Mouse (Mus musculus) neural tube, embryonic 11.5 days (tissue): ENCODE measurements at regions not wholly inside any gene's neighbourhood (a gene's known extent, or its start where the extent isn't known, plus 50 kb on each side); places are given as distances from the start of the nearest gene placed in this dataset.

ENCODE experiments used
- ATAC-seq: fragments of 200-750 bp; cut with Nextera tagmentation; 2 replicates; pipeline ENCODE4 v1.8.0; 2017; ENCODE audit warnings: moderate number of reproducible peaks, mild to moderate bottlenecking, moderate TSS enrichment, moderate library complexity; ENCODE audit not compliant: insufficient read depth, low FRiP score, low TSS enrichment
- DNase-seq: peaks from one replicate; pipeline ENCODE4 v3.0.0-alpha.2; 2015; ENCODE audit warnings: low spot score
- H3K27ac ChIP-seq: fragments of 300-500 bp; sonication (generic); 2 replicates; pipeline ENCODE4 v1.5.1; 2014; ENCODE audit warnings: low read depth, mild to moderate bottlenecking, low read length
- H3K27me3 ChIP-seq: fragments of 300-500 bp; sonication (generic); 2 replicates; pipeline ENCODE4 v1.6.1; 2014; ENCODE audit warnings: mild to moderate bottlenecking, low read length, mixed read lengths; ENCODE audit not compliant: control insufficient read depth, insufficient read depth
- H3K36me3 ChIP-seq: fragments of 300-500 bp; sonication (generic); 2 replicates; pipeline ENCODE4 v1.6.1; 2014; ENCODE audit warnings: mild to moderate bottlenecking, low read length, moderate library complexity, mixed read lengths; ENCODE audit not compliant: control insufficient read depth, insufficient read depth
- H3K4me1 ChIP-seq: fragments of 300-500 bp; sonication (generic); 2 replicates; pipeline ENCODE4 v1.6.1; 2014; ENCODE audit warnings: low read length, mixed read lengths; ENCODE audit not compliant: control insufficient read depth, insufficient read depth
- H3K4me2 ChIP-seq: fragments of 300-500 bp; sonication (generic); 2 replicates; pipeline ENCODE4 v1.6.1; 2014; ENCODE audit warnings: low read depth, mild to moderate bottlenecking, moderate library complexity
- H3K4me3 ChIP-seq: fragments of 300-500 bp; sonication (generic); 2 replicates; pipeline ENCODE4 v1.5.1; 2014; ENCODE audit warnings: low read depth, low read length
- H3K9ac ChIP-seq: fragments of 300-500 bp; sonication (generic); 2 replicates; pipeline ENCODE4 v1.6.1; 2014; ENCODE audit warnings: mild to moderate bottlenecking, low read length
- H3K9me3 ChIP-seq: fragments of 300-500 bp; sonication (generic); 2 replicates; pipeline ENCODE4 v1.6.1; 2016; ENCODE audit warnings: low read length; ENCODE audit not compliant: control insufficient read depth
- WGBS: fragments of 180-500 bp; shearing (Covaris S2); extraction: QIAGEN DNeasy Blood & Tissue Kit; methylation state at CpG from one replicate; pipeline ENCODE4 v1.1.7; 2014; 5-methylcytosine and 5-hydroxymethylcytosine counted together

DNA sequence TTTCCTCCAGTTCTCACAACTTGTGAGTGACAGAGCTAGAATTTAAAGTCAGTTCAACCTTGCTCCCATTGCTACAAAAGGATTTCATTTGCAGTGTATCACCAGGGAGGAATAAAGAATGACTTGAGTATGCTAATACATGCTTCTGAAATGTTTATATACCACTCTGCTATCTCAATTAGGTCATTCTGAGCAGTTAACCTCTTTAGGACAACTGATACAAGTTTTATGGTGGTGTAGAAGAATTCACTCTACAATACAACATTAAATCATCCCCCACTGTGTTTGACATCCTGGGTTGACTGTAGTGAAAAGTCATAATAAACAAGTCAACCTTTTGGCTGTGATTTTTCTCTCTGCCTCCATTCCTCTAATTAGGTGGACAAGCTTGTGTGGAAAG, 248.6 kb downstream of the Pax1 start:
- no peaks in the 10 kb centered on the region for H3K27me3 ChIP-seq
- H3K4me3 ChIP-seq = no peak overlapping the region
- ATAC-seq (no peak), DNase-seq (no peak)
- H3K27ac ChIP-seq = no peak overlapping the region
- H3K4me1 ChIP-seq = no peaks in the 10 kb centered on the region
- no peak overlapping the region for H3K4me2 ChIP-seq
- H3K9ac ChIP-seq = no peak overlapping the region
- H3K9me3 ChIP-seq = no peaks in the 10 kb centered on the region
- no peaks in the 10 kb centered on the region for H3K36me3 ChIP-seq

DNA sequence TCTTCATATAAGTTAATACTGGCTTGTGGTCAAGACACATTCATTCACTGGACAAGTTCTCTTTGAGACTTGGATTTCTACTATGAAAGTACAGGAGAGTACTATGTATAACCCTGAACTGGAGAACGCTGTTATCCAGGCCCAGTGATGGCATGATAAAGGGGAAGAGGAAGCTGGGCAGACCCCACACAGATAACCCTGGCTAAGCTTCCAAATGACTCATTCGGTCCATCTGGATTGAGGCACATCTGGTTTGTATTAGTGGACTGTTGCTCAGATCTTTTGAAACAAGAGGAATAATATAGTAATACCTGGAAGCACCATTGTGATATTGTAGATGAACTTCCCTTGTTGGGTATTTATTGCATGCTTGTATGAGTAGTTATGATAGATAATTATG, 239.9 kb downstream of the Pax1 start:
- DNase-seq (no peak), ATAC-seq (no peak)
- H3K4me2 ChIP-seq = no peak overlapping the region
- H3K4me3 ChIP-seq = no peak overlapping the region
- H3K9ac ChIP-seq = no peak overlapping the region
- no peak overlapping the region for H3K27ac ChIP-seq
- H3K9me3 ChIP-seq = no peaks in the 10 kb centered on the region
- no peaks in the 10 kb centered on the region for H3K27me3 ChIP-seq
- 59% methylated on average over 2 of the region's 2 CpGs for WGBS
- H3K4me1 ChIP-seq = no peaks in the 10 kb centered on the region
- no peaks in the 10 kb centered on the region for H3K36me3 ChIP-seq

DNA sequence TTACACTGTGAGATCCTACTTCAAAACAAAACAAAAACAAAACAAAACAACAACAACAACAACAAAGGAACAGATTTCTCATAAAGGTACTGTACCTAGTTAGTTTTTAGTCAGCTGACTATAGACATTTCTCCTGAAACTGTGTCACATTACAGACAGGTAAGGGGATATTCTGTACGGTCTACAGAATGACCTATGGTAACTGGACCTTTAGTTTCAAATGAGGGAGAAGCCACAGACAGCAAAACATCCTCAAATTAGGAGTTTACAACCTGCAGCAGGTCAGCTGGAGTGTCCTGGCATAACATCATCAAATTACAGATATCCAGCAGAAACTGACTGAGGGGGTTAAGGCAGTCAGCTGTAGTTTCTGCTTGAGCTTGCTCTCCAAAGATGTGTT, 210.7 kb downstream of the Pax1 start:
- Histone ChIP-seq H3K9ac (no peak overlapping the region), H3K4me3 (no peak overlapping the region), H3K27ac (no peak overlapping the region), H3K4me2 (no peak overlapping the region), H3K36me3 (no peaks in the 10 kb centered on the region), H3K9me3 (no peaks in the 10 kb centered on the region), H3K4me1 (no peaks in the 10 kb centered on the region), H3K27me3 (no peaks in the 10 kb centered on the region)
- WGBS = 88% methylated on average over 1 of the region's 1 CpGs
- no peak for ATAC-seq
- no peak for DNase-seq

DNA sequence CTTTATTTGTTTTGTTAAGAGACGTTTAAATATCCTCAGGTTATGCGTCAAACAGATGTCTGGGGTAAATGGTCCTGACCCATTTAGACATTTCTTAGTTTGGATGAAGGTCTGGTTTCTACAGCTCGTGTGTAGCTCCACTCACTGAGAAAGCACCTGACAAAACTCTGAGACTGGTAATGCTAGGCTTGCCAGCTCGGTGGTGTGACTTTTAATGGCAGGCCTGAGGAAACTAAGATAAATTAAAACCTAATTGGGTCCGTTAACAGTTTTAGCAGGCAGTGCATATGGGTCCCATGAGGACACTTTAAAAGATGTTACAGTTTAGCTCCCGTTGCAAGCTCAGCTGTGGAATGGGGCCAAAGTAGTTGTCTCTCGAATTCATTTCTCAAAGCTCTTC, 199.5 kb downstream of the Pax1 start:
- no peaks in the 10 kb centered on the region for H3K27me3 ChIP-seq
- ATAC-seq = no peak
- no peak overlapping the region for H3K27ac ChIP-seq
- no peaks in the 10 kb centered on the region for H3K36me3 ChIP-seq
- no peak overlapping the region for H3K4me2 ChIP-seq
- no peaks in the 10 kb centered on the region for H3K4me1 ChIP-seq
- WGBS = 49% methylated on average over 7 of the region's 7 CpGs
- no peaks in the 10 kb centered on the region for H3K9me3 ChIP-seq
- H3K4me3 ChIP-seq = no peak overlapping the region
- no peak overlapping the region for H3K9ac ChIP-seq
- DNase-seq = no peak

DNA sequence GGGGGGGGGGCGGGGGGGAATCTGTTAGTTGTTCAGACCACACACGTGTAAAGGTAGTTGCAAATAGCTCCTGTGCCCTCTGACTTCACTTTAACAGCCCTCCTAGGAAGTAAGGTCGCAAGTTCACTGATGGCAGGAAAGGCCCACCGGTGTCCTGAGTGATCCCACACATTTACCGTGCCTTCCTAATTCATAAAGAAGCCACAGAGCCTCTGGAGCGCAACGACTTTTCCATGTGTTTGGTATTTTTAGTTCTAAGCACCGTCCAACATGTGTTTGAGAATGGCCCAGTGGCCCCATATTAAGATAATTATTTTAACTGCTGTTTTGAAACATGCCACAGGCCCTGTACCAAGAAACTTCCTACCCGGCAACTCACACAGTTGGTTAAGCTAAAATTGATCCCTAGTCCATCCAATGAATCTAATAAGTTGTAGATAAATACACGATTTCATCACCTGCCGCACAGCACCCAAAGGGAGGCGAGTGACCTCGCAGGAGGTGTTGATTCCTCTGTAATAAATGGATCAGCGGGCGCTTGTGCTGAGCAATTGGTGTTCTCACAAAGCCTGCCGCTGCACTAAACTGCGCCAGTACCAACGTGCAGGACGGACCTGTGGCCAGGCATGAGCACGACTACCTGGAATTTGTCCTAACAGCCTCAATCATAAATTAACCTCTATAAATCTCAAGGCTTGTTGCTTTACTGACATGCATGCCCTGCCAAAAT, 198.9 kb downstream of the Pax1 start:
- Histone ChIP-seq H3K27me3 (no peaks in the 10 kb centered on the region), H3K4me3 (no peak overlapping the region), H3K9ac (no peak overlapping the region), H3K27ac (no peak overlapping the region), H3K9me3 (no peaks in the 10 kb centered on the region), H3K4me2 (no peak overlapping the region), H3K36me3 (no peaks in the 10 kb centered on the region), H3K4me1 (no peaks in the 10 kb centered on the region)
- ATAC-seq (no peak), DNase-seq (peak; percentile 23)
- WGBS = 58% methylated on average over 20 of the region's 20 CpGs

DNA sequence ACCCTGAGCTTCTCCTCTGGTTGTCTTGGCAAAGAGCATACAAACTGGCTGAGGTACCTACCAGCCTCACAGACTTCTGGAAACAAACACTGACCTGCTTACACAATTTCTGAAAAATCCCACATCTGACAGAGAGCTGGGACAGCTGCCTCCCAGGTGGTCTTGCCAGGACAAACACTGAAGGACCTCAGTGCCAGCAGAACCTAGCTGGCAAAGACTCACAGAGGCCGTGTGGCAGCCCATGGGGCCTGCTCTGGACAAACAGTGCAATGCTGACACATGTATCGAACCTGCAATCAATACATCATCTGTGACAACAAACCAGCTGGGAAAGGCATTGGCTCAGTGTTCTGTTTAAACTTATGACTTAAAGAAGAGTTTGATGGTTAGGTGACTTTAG, 167.4 kb downstream of the Pax1 start:
- Histone ChIP-seq H3K27ac (no peak overlapping the region), H3K9me3 (no peaks in the 10 kb centered on the region), H3K9ac (no peak overlapping the region), H3K4me1 (no peaks in the 10 kb centered on the region), H3K4me2 (no peak overlapping the region), H3K36me3 (no peaks in the 10 kb centered on the region), H3K4me3 (no peak overlapping the region), H3K27me3 (no peaks in the 10 kb centered on the region)
- WGBS = 49% methylated on average over 2 of the region's 2 CpGs
- ATAC-seq (no peak), DNase-seq (no peak)

DNA sequence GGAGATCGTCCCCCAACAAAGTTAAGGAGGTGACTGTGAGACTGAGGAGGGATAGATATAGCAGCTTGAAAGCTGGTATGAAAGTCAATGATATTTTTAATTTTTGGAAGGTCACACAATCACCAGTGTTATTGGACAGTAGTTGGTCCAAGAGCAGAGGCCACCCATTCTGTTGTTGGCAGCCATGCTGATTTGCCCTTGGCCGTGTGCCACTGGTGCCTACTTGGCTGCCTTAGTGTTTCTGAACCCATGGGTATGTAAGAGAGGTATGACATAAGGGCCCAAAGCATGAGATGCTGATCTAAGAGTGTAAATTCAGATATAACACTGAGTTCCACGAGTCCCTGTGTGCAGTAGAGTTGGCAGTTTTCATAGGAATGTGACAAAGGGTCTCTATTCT, 153.7 kb downstream of the Pax1 start:
- WGBS = 77% methylated on average over 3 of the region's 3 CpGs
- ATAC-seq = no peak

DNA sequence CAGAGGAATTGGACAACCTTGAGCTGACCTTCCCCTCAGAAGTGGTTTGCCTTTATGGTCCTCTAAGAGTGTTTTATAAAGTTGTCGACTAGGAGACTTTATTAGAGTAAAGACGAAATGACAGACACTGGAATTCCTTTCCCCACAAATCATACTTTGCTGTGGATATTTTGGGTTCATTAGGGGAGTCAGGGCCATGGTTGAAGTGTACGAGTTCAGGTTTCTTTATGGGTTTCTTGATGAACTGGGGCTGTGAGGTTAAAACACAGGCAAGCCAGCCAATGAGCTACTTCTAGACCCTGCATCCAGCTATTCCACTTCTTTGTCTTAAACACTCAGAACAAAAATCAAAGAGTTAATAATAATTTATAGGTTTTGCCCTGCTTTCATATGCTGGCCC, 153.0 kb downstream of the Pax1 start:
- H3K27ac ChIP-seq = no peak overlapping the region
- no peaks in the 10 kb centered on the region for H3K36me3 ChIP-seq
- no peaks in the 10 kb centered on the region for H3K27me3 ChIP-seq
- ATAC-seq (no peak), DNase-seq (no peak)
- 65% methylated on average over 3 of the region's 3 CpGs for WGBS
- no peak overlapping the region for H3K4me2 ChIP-seq
- H3K9ac ChIP-seq = no peak overlapping the region
- no peaks in the 10 kb centered on the region for H3K9me3 ChIP-seq
- no peak overlapping the region for H3K4me3 ChIP-seq
- H3K4me1 ChIP-seq = no peaks in the 10 kb centered on the region

More for the DNA sequence above, 153.7 kb downstream of the Pax1 start:
- no peak overlapping the region for H3K4me2 ChIP-seq
- H3K36me3 ChIP-seq = no peaks in the 10 kb centered on the region
- H3K4me1 ChIP-seq = no peaks in the 10 kb centered on the region
- H3K9ac ChIP-seq = no peak overlapping the region
- no peaks in the 10 kb centered on the region for H3K27me3 ChIP-seq
- H3K27ac ChIP-seq = no peak overlapping the region
- no peak overlapping the region for H3K4me3 ChIP-seq
- DNase-seq = no peak
- no peaks in the 10 kb centered on the region for H3K9me3 ChIP-seq

DNA sequence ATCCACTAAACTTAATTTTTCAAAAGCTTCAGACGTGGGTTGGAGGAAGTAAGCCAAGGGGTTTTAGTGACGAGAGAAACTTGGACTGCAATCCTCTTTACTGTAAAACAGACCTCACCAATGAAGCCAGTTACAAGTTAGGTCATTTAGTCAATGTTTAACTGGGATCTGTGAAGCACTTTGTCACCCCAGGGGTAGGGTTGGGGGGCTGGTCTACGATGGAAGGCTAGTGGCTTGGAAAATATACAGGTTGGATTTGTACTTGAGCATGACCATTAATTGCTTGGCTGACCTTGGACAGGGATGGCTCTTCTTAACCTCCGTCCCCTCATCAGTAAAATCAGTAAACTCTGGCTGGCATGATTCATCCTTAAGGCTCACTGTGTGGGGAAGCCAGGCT, 142.2 kb downstream of the Pax1 start:
- H3K4me3 ChIP-seq = no peak overlapping the region
- DNase-seq = no peak
- H3K27ac ChIP-seq = no peak overlapping the region
- H3K36me3 ChIP-seq = no peaks in the 10 kb centered on the region
- no peak overlapping the region for H3K4me2 ChIP-seq
- no peaks in the 10 kb centered on the region for H3K4me1 ChIP-seq
- H3K9me3 ChIP-seq = no peaks in the 10 kb centered on the region
- no peak for ATAC-seq
- no peak overlapping the region for H3K9ac ChIP-seq
- WGBS = 83% methylated on average over 4 of the region's 4 CpGs
- H3K27me3 ChIP-seq = no peaks in the 10 kb centered on the region
